Mouse (Mus musculus): Measurements from ENCODE around the gene Cactin. TPM values are rescaled to one million over a fixed set of nuclear protein-coding genes. Genes with fewer than 3 reads are reported as not detected.
A peak's percentile ranks its signal among the peaks of the same experiment; 100 is the strongest.

Gene Cactin
- polyA plus RNA-seq, 1 experiment from 2014 or later, result 18.7 TPM

- ATAC-seq (ENCODE audit: low read depth), result no peak
- H3K4me1 ChIP-seq (ENCODE audit: control insufficient read depth, low read depth, low read length), result peaks cover 19% of the 10 kb centered on the region
- WGBS (ENCODE audit: insufficient replicate concordance), result 91% methylated on average over 13 of the region's 13 CpGs
- H3K9ac ChIP-seq (ENCODE audit: low read depth, low read length), result no peak overlapping the region
- H3K27me3 ChIP-seq (ENCODE audit: control insufficient read depth, insufficient read depth, low read depth, low read length), result no peaks in the 10 kb centered on the region
- no peak overlapping the region for H3K27ac ChIP-seq (ENCODE audit: low read length)
- H3K4me2 ChIP-seq (ENCODE audit: low read depth, low read length), result no peak overlapping the region
- no peak overlapping the region for H3K4me3 ChIP-seq (ENCODE audit: low read depth, low read length)
- no peaks in the 10 kb centered on the region for H3K9me3 ChIP-seq (replicated peaks; ENCODE audit: control insufficient read depth, low read length)
- peaks cover 16% of the 10 kb centered on the region for H3K36me3 ChIP-seq (ENCODE audit: control insufficient read depth, insufficient read depth)
These were observed 7.3 kb upstream of the Cactin start for GRCm38 (mm10) chr10:81313581-81313980.

DNA sequence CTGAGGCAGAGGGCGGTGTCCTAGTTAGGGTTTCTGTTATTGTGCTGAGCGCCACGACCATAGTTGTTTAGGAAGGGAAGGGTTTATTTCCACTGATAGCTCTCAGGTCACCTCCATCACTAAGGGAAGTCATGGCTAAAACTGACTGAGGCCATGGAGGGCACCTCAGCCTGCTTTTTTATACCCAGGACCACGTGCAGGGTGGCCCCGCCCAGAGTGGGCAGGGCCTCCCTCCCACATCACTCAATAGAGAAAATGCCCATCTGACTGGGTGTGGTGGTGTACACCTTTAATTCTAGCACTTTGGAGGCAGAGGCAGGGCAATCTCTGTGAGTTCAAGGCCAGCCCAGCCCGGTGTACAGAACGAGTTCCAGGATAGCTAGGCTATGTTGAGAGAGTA is 6.7 kb upstream of the Cactin start:
- 71% methylated on average over 7 of the region's 7 CpGs for WGBS (ENCODE audit: insufficient replicate concordance)
- Histone ChIP-seq H3K4me3 (ENCODE audit: low read depth, low read length) (no peak overlapping the region), H3K27ac (ENCODE audit: low read length) (no peak overlapping the region), H3K36me3 (ENCODE audit: control insufficient read depth, insufficient read depth) (peaks cover 12% of the 10 kb centered on the region; the same call in 1 of the 2 replicates), H3K9ac (ENCODE audit: low read depth, low read length) (no peak overlapping the region), H3K4me2 (ENCODE audit: low read depth, low read length) (no peak overlapping the region), H3K9me3 (replicated peaks; ENCODE audit: control insufficient read depth, low read length) (no peaks in the 10 kb centered on the region), H3K4me1 (ENCODE audit: control insufficient read depth, low read depth, low read length) (peaks cover 25% of the 10 kb centered on the region), H3K27me3 (ENCODE audit: control insufficient read depth, insufficient read depth, low read depth, low read length) (no peaks in the 10 kb centered on the region)
- no peak for ATAC-seq (ENCODE audit: low read depth)

DNA sequence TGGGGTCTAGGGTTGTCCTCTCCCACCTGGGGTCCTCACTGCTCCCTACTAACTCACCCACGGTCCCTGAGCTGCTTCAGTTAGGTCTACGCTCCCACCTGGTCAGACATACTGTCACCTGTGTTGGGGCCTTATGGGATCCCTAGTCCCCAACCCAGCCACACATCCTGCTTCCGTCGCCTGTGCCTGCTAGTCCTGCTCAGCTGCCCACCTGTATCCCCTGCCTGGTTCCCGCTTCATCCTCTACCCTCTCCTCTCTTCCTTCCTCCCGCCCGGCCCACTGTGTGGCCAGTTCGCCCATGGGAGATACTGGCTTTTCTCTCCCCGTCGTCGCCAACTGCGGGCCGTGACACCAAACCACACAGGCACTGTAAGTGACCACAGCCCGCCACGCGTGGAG is 5.3 kb upstream of the Cactin start:
- Histone ChIP-seq H3K9me3 (replicated peaks; ENCODE audit: control insufficient read depth, low read length) (no peaks in the 10 kb centered on the region), H3K4me3 (ENCODE audit: low read depth, low read length) (no peak overlapping the region), H3K27me3 (ENCODE audit: control insufficient read depth, insufficient read depth, low read depth, low read length) (no peaks in the 10 kb centered on the region), H3K4me2 (ENCODE audit: low read depth, low read length) (no peak overlapping the region), H3K9ac (ENCODE audit: low read depth, low read length) (no peak overlapping the region), H3K27ac (ENCODE audit: low read length) (no peak overlapping the region), H3K4me1 (ENCODE audit: control insufficient read depth, low read depth, low read length) (peaks cover 35% of the 10 kb centered on the region), H3K36me3 (ENCODE audit: control insufficient read depth, insufficient read depth) (peaks cover 9% of the 10 kb centered on the region; the same call in 1 of the 2 replicates)
- no peak for ATAC-seq (ENCODE audit: low read depth)
- 78% methylated on average over 16 of the region's 16 CpGs for WGBS (ENCODE audit: insufficient replicate concordance)

GRCm38 (mm10) chr10:81316338-81317060 is 4.4 kb upstream of the Cactin start:
- Histone ChIP-seq H3K27me3 (ENCODE audit: control insufficient read depth, insufficient read depth, low read depth, low read length) (no peaks in the 10 kb centered on the region), H3K4me1 (ENCODE audit: control insufficient read depth, low read depth, low read length) (peaks cover 35% of the 10 kb centered on the region), H3K4me3 (ENCODE audit: low read depth, low read length) (peak overlapping the region; percentile 30), H3K9me3 (replicated peaks; ENCODE audit: control insufficient read depth, low read length) (no peaks in the 10 kb centered on the region), H3K27ac (ENCODE audit: low read length) (no peak overlapping the region), H3K36me3 (ENCODE audit: control insufficient read depth, insufficient read depth) (peaks cover 9% of the 10 kb centered on the region; the same call in 1 of the 2 replicates), H3K4me2 (ENCODE audit: low read depth, low read length) (peak overlapping the region; percentile 55; the same call in 1 of the 2 replicates), H3K9ac (ENCODE audit: low read depth, low read length) (peak overlapping the region; percentile 35)
- ATAC-seq (ENCODE audit: low read depth), result no peak
- 64% methylated on average over 16 of the region's 16 CpGs for WGBS (ENCODE audit: insufficient replicate concordance)

- Histone ChIP-seq H3K9me3 (replicated peaks; ENCODE audit: control insufficient read depth, low read length) (no peaks in the 10 kb centered on the region), H3K36me3 (ENCODE audit: control insufficient read depth, insufficient read depth) (peaks cover 12% of the 10 kb centered on the region; the same call in 1 of the 2 replicates), H3K4me1 (ENCODE audit: control insufficient read depth, low read depth, low read length) (peaks cover 42% of the 10 kb centered on the region), H3K4me3 (ENCODE audit: low read depth, low read length) (peak overlapping the region; percentile 30), H3K27ac (ENCODE audit: low read length) (no peak overlapping the region), H3K4me2 (ENCODE audit: low read depth, low read length) (peak overlapping the region; percentile 55), H3K27me3 (ENCODE audit: control insufficient read depth, insufficient read depth, low read depth, low read length) (no peaks in the 10 kb centered on the region), H3K9ac (ENCODE audit: low read depth, low read length) (peak overlapping the region; percentile 35)
- ATAC-seq (ENCODE audit: low read depth), result no peak
- 22% methylated on average over 20 of the region's 20 CpGs for WGBS (ENCODE audit: insufficient replicate concordance)
These were observed 3.6 kb upstream of the Cactin start for GRCm38 (mm10) chr10:81317273-81317672.

- Histone ChIP-seq H3K4me1 (ENCODE audit: control insufficient read depth, low read depth, low read length) (peaks cover 46% of the 10 kb centered on the region), H3K9me3 (replicated peaks; ENCODE audit: control insufficient read depth, low read length) (no peaks in the 10 kb centered on the region), H3K4me2 (ENCODE audit: low read depth, low read length) (no peak overlapping the region), H3K4me3 (ENCODE audit: low read depth, low read length) (no peak overlapping the region), H3K27me3 (ENCODE audit: control insufficient read depth, insufficient read depth, low read depth, low read length) (no peaks in the 10 kb centered on the region), H3K9ac (ENCODE audit: low read depth, low read length) (no peak overlapping the region; the same call in 1 of the 2 replicates), H3K27ac (ENCODE audit: low read length) (no peak overlapping the region), H3K36me3 (ENCODE audit: control insufficient read depth, insufficient read depth) (peaks cover 21% of the 10 kb centered on the region)
- no peak for ATAC-seq (ENCODE audit: low read depth)
- 79% methylated on average over 13 of the region's 13 CpGs for WGBS (ENCODE audit: insufficient replicate concordance)
These were observed 2.1 kb upstream of the Cactin start for GRCm38 (mm10) chr10:81318589-81319329.

GRCm38 (mm10) chr10:81319330-81319699 is 1.6 kb upstream of the Cactin start:
- H3K9ac ChIP-seq (ENCODE audit: low read depth, low read length), result peak overlapping the region; percentile 62
- peak overlapping the region; percentile 78 for H3K4me3 ChIP-seq (ENCODE audit: low read depth, low read length)
- H3K4me1 ChIP-seq (ENCODE audit: control insufficient read depth, low read depth, low read length), result peaks cover 46% of the 10 kb centered on the region
- no peak for ATAC-seq (ENCODE audit: low read depth)
- 39% methylated on average over 8 of the region's 8 CpGs for WGBS (ENCODE audit: insufficient replicate concordance)
- peaks cover 26% of the 10 kb centered on the region for H3K36me3 ChIP-seq (ENCODE audit: control insufficient read depth, insufficient read depth)
- H3K27ac ChIP-seq (ENCODE audit: low read length), result peak overlapping the region; percentile 92
- H3K9me3 ChIP-seq (replicated peaks; ENCODE audit: control insufficient read depth, low read length), result no peaks in the 10 kb centered on the region
- no peaks in the 10 kb centered on the region for H3K27me3 ChIP-seq (ENCODE audit: control insufficient read depth, insufficient read depth, low read depth, low read length)
- H3K4me2 ChIP-seq (ENCODE audit: low read depth, low read length), result peak overlapping the region; percentile 89

- Histone ChIP-seq H3K27me3 (ENCODE audit: control insufficient read depth, insufficient read depth, low read depth, low read length) (no peaks in the 10 kb centered on the region), H3K9me3 (replicated peaks; ENCODE audit: control insufficient read depth, low read length) (no peaks in the 10 kb centered on the region), H3K4me2 (ENCODE audit: low read depth, low read length) (peak overlapping the region; percentile 89), H3K4me1 (ENCODE audit: control insufficient read depth, low read depth, low read length) (peaks cover 46% of the 10 kb centered on the region), H3K36me3 (ENCODE audit: control insufficient read depth, insufficient read depth) (peaks cover 33% of the 10 kb centered on the region), H3K9ac (ENCODE audit: low read depth, low read length) (peak overlapping the region; percentile 62), H3K27ac (ENCODE audit: low read length) (peak overlapping the region; percentile 92), H3K4me3 (ENCODE audit: low read depth, low read length) (peak overlapping the region; percentile 78)
- WGBS (ENCODE audit: insufficient replicate concordance), result 1% methylated on average over 38 of the region's 38 CpGs
- ATAC-seq (ENCODE audit: low read depth), result no peak
These were observed 958 bp upstream of the Cactin start for GRCm38 (mm10) chr10:81319741-81320549.
